Mouse (Mus musculus) thymus, postnatal 0 days (tissue): ENCODE measurements around the gene Rnf146. TPM values are rescaled to one million over a fixed set of nuclear protein-coding genes. Genes with fewer than 3 reads are reported as not detected.
"Not testable (repeated sequence)": the region's sequence is repeated elsewhere in the genome, so short reads cannot be mapped to it uniquely, and the experiment has no call there.

Experiments
- DNase-seq: peaks from one replicate; pipeline ENCODE4 v3.0.0-alpha.2; 2015; ENCODE audit warnings: low spot score
- polyA plus RNA-seq: library from polyadenylated mRNA; unstranded; fragments of >200 nt; fragmentation: Nextera tagmentation; extraction: Ambion mirVana; gene quantifications from 2 replicates; pipeline ENCODE4 v1.2.1, GENCODE M21; 2015

Rnf146 gene
- polyA plus RNA-seq: 44.2 and 49.1 TPM in 2 replicates

- DNase-seq: no peak
These were observed at the start of gene Rnf146 for GRCm38 (mm10) chr10:29362197-29362900. TSS of gene Rnf146 (minus strand) at chr10:29362442.

GRCm38 (mm10) chr10:29402656-29403268 lies 40.5 kb upstream of the Rnf146 start:
- DNase-seq: no peak

- not testable (repeated sequence) for DNase-seq
These were observed 32.6 kb upstream of the Rnf146 start for GRCm38 (mm10) chr10:29394890-29395289.

GRCm38 (mm10) chr10:29381558-29381957 lies 19.3 kb upstream of the Rnf146 start:
- DNase-seq: no peak

GRCm38 (mm10) chr10:29374065-29374464 lies 11.8 kb upstream of the Rnf146 start:
- DNase-seq: no peak

- peak; percentile 88 for DNase-seq
These were observed 612 bp downstream of the Rnf146 start for GRCm38 (mm10) chr10:29361464-29362196.

GRCm38 (mm10) chr10:29361095-29361463 lies 1.2 kb downstream of the Rnf146 start:
- no peak for DNase-seq

- no peak for DNase-seq
These were observed 8.1 kb downstream of the Rnf146 start for GRCm38 (mm10) chr10:29354183-29354582.

- DNase-seq: no peak
These were observed 9.7 kb downstream of the Rnf146 start for GRCm38 (mm10) chr10:29352575-29352974.

GRCm38 (mm10) chr10:29351420-29351819 lies 10.8 kb downstream of the Rnf146 start:
- DNase-seq: no peak

- DNase-seq: no peak
These were observed 15.6 kb downstream of the Rnf146 start for GRCm38 (mm10) chr10:29346638-29347037.

GRCm38 (mm10) chr10:29344232-29344631 lies 18.0 kb downstream of the Rnf146 start:
- DNase-seq: no peak

- peak; percentile 73 for DNase-seq
These were observed 23.7 kb downstream of the Rnf146 start for GRCm38 (mm10) chr10:29338355-29339056.

GRCm38 (mm10) chr10:29333836-29334235 lies 28.4 kb downstream of the Rnf146 start:
- no peak for DNase-seq

GRCm38 (mm10) chr10:29324817-29325216 lies 37.4 kb downstream of the Rnf146 start:
- no peak for DNase-seq

GRCm38 (mm10) chr10:29313905-29314304 lies 48.3 kb downstream of the Rnf146 start:
- peak; percentile 3 for DNase-seq

- peak; percentile 91 for DNase-seq
These were observed 49.1 kb downstream of the Rnf146 start, which contains the start of gene Echdc1 for GRCm38 (mm10) chr10:29313064-29313638. TSS of gene Echdc1 (plus strand) at chr10:29313166.

GRCm38 (mm10) chr10:29311480-29312219 lies 50.6 kb downstream of the Rnf146 start:
- DNase-seq: no peak

- DNase-seq: no peak
These were observed 60.0 kb downstream of the Rnf146 start for GRCm38 (mm10) chr10:29302230-29302629.
